Mouse (Mus musculus) ovary, adult 10 weeks (tissue): ENCODE measurements around the gene Gna12. TPM values are rescaled to one million over a fixed set of nuclear protein-coding genes. Genes with fewer than 3 reads are reported as not detected.

Experiments used
- polyA plus RNA-seq: library from polyadenylated mRNA; stranded (reverse); fragments of 350-450 nt; fragmentation: Illumina TruSeq; extraction: RNeasy Lipid Tissue Mini Kit (QIAGEN cat#74804); gene quantifications from one replicate; pipeline ENCODE4 v1.2.3, GENCODE M21; 2014

The Gna12 gene
- 8.4 TPM for polyA plus RNA-seq

DNA sequence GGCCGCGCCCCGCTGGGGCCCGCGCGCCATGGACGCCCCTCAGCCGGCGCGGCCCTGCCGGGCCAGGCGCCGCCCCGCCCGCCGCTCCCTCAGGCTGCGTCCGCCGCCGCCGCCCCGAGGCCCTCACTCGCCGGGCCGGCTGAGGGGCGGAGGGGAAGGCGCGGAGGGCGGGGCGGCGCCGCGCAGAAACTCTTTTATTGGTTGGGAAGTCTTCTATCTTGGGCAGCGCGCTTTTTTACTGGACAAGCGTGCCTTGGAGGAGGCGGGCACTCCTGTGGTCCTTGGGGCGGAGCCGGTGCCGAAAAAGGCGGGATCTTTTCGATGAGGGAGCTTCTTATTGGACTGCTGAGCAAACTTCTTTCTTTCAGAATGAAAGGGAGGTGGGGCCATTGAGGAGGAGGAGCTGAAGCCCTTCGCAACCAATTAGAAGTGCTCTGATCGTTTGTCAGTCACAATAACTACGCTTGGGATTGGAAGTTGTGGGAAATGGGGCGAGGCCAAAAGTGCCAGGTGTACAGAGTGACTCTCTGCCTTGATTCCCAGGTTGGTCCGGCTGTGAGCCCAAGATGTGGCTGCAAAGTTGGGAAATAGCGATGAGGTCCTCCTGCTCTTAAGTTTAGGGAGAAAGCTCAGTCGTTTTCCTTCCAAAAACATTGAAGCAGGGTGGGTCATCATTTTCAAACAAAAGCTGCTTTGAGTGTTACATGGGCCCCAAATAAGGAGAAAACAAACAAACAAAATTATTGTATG, at the start of gene Gna12:
TSS of gene Gna12 (minus strand) at position 118 of the 750 bp plus-strand sequence.

DNA sequence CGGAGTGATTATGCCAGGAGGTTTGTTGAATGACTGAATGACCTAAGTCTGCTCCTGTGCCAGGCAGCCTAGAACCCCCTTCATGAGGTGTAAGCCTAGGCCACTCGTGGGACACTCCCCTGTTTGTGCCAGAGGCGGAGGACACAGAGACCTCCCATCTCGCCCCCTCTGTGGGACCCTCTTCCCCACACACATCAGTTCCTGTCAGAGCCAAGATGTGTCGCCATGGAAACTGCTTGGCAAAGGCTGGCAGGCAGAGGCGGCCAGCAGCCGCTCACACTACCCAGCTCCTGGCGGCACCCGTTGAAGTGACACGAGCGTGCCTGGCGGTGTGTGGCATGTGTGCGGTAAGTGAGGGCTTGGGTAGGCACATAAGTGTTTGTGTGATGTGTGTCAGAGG, 106.4 kb downstream of the Gna12 start, which contains the start of gene Amz1:
TSS of gene Amz1 (plus strand) at position 306 of the 400 bp plus-strand sequence.

Other genes with a start within 250 kb of the Gna12 start
- 0.83 TPM for gene Lfng, start 223.1 kb downstream of the Gna12 start, polyA plus RNA-seq
- 1.5 TPM for gene Ttyh3, start 181.4 kb downstream of the Gna12 start, polyA plus RNA-seq
- gene Iqce, start 128.1 kb downstream of the Gna12 start, polyA plus RNA-seq: 17.2 TPM
- gene Brat1, start 125.4 kb downstream of the Gna12 start, polyA plus RNA-seq: 3.0 TPM
- gene Amz1, start 106.3 kb downstream of the Gna12 start, polyA plus RNA-seq: 0.17 TPM
- not detected for gene Card11, start 170.2 kb upstream of the Gna12 start, polyA plus RNA-seq